Mouse (Mus musculus) G1E (cell line): ENCODE data around the gene Shd.

Source experiments
- CTCF ChIP-seq: IDR thresholded peaks from 2 replicates; pipeline ENCODE4 v1.5.1; 2012; ENCODE audit warnings: low read depth, low read length, inconsistent platforms, mixed read lengths
- GATA1 ChIP-seq: IDR thresholded peaks from 2 replicates; pipeline ENCODE4 v1.6.1; 2012; ENCODE audit warnings: borderline replicate concordance, low read length, inconsistent platforms, mixed read lengths
- POLR2AphosphoS5 ChIP-seq: IDR thresholded peaks from 2 replicates; pipeline ENCODE4 v1.6.1; 2012; ENCODE audit warnings: low read depth, low read length, inconsistent platforms; ENCODE audit not compliant: insufficient replicate concordance
- TAL1 ChIP-seq: conservative IDR thresholded peaks from 2 replicates; pipeline ENCODE4 v1.6.1; 2012; ENCODE audit warnings: low read depth, low read length, inconsistent platforms, mixed read lengths

DNA sequence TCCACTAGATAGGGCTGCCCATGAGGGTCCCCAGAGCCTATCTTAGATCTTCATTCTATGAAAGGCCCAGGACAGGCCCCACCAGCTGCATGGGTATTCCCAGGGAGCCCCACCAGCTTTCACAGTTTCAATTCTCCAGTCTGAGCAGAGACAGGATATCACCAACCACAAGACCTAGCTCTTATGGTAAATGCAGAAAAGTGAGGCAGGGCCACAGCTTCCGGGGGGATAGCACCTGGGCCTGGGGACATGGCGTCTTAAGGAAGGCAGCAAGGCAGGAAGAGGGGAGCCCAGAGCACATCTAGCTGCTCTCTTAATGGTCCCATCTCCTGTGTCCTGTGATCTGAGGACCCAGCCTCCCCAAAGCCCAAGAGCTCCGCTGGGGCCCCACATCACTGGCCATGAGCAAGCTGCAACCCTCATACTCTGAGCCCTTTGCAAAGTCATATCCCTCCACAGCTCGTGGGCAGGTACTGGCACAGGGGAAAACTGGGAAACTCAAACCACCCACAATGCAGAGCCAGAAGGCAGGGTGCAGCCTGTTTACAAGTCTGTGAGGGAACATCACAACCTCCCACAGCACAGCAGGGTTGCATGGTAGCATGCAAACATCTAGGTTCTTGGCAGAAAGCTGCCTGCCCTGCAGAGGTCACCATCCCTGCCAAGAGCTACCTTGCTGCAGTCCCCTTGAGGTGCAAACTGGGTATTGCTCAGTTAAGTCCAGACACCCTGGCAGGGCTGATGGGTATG lies 51.1 kb downstream of the Shd start:
- TF ChIP-seq CTCF (no peak), GATA1 (no peak), POLR2AphosphoS5 (no peak), TAL1 (no peak)
